19 mouse cellular contexts compared by ENCODE assay signal in the genomic region with DNA sequence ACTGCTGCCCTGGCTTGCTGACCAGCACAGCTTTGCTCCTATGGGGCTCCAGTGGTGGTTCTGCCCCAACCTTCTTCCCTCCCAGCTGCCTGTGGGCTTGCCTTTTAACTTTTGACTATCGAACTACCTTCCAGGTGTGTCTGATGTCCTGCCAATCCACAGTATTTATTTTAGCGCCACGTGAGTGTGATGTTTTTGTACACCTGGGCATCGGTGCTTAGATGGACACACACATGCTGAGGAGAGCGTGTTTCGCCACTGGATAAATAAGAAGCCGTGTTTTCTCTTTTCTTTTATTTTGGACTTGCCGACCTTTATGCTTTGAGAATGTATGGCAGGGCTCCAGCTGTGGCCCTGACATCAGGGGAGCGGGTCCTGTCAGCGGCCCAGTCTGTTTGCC.
"Had no signal": no experiment of that assay in that cellular context is flagged by ENCODE, and none has a peak within 500 bp of the region (broad histone marks: within the 10 kb centered on the region; RNA-seq: fewer than 3 reads in every experiment).

No protein-coding gene starts in this region.

- H3K4me3 ChIP-seq: intestine, embryonic 15.5 days; kidney, embryonic 15.5 days; midbrain, embryonic 12.5 days; midbrain, embryonic 15.5 days; neural tube, embryonic 12.5 days; neural tube, embryonic 15.5 days had no signal

- H3K27ac ChIP-seq: intestine, embryonic 15.5 days; kidney, embryonic 15.5 days; liver, embryonic 14.5 days; macrophage; midbrain, embryonic 12.5 days; midbrain, embryonic 15.5 days; neural tube, embryonic 12.5 days; neural tube, embryonic 15.5 days had no signal

- H3K4me2 ChIP-seq: intestine, embryonic 15.5 days; kidney, embryonic 15.5 days; lung, embryonic 14.5 days; midbrain, embryonic 12.5 days; midbrain, embryonic 15.5 days; neural tube, embryonic 12.5 days; neural tube, embryonic 15.5 days had no signal

- H3K9ac ChIP-seq: intestine, embryonic 15.5 days; kidney, embryonic 15.5 days; liver, embryonic 14.5 days; lung, embryonic 14.5 days; midbrain, embryonic 12.5 days; midbrain, embryonic 15.5 days; neural tube, embryonic 12.5 days; neural tube, embryonic 15.5 days had no signal

- H3K9me3 ChIP-seq: intestine, embryonic 15.5 days; kidney, embryonic 15.5 days; midbrain, embryonic 12.5 days; midbrain, embryonic 15.5 days; neural tube, embryonic 12.5 days; neural tube, embryonic 15.5 days had no signal

- H3K36me3 ChIP-seq: intestine, embryonic 15.5 days; kidney, embryonic 15.5 days; midbrain, embryonic 12.5 days; midbrain, embryonic 15.5 days; neural tube, embryonic 12.5 days; neural tube, embryonic 15.5 days had no signal

- ATAC-seq: intestine, embryonic 15.5 days; lung, postnatal 0 days; midbrain, embryonic 15.5 days had no signal

- DNase-seq: kidney, adult 11 months; kidney, adult 8-10 months; kidney, postnatal 10 days; kidney, postnatal 36 days; lung, embryonic 14.5 days; right cerebral cortex, adult 18-20 months; right cerebral cortex, postnatal 14 days; right cerebral cortex, postnatal 4 days; thymus, adult 18-20 months; thymus, postnatal 36 days had no signal

- H3K27me3 ChIP-seq: intestine, embryonic 15.5 days; kidney, embryonic 15.5 days; midbrain, embryonic 12.5 days; midbrain, embryonic 15.5 days; neural tube, embryonic 12.5 days; neural tube, embryonic 15.5 days had no signal
